Mouse (Mus musculus) stomach, postnatal 0 days (tissue): ENCODE data around the gene Klhl32. TPM values are rescaled to one million over a fixed set of nuclear protein-coding genes. Genes with fewer than 3 reads are reported as not detected.

ENCODE experiments used
- ATAC-seq: fragments of 200-750 bp; cut with Nextera tagmentation; 2 replicates; pipeline ENCODE4 v1.8.0; 2017; ENCODE audit not compliant: low FRiP score, low TSS enrichment
- DNase-seq: peaks from one replicate; pipeline ENCODE4 v3.0.0-alpha.2; 2016; ENCODE audit warnings: low spot score
- H3K27ac ChIP-seq: fragments of 300-500 bp; sonication (generic); replicated peaks from 2 replicates; pipeline ENCODE4 v1.5.1; 2014; ENCODE audit warnings: mild to moderate bottlenecking, control low read depth
- H3K27me3 ChIP-seq: fragments of 300-500 bp; sonication (generic); 2 replicates; pipeline ENCODE4 v1.6.1; 2014; ENCODE audit warnings: low read length; ENCODE audit not compliant: control insufficient read depth, insufficient read depth
- H3K36me3 ChIP-seq: fragments of 300-500 bp; sonication (generic); 2 replicates; pipeline ENCODE4 v1.6.1; 2014; ENCODE audit warnings: low read length, mixed read lengths; ENCODE audit not compliant: control insufficient read depth, insufficient read depth
- H3K4me1 ChIP-seq: fragments of 300-500 bp; sonication (generic); replicated peaks from 2 replicates; pipeline ENCODE4 v1.6.1; 2014; ENCODE audit warnings: antibody characterized with exemption; ENCODE audit not compliant: control insufficient read depth, insufficient read depth
- H3K4me2 ChIP-seq: fragments of 300-500 bp; sonication (generic); replicated peaks from 2 replicates; pipeline ENCODE4 v1.6.1; 2014; ENCODE audit warnings: low read depth, mild to moderate bottlenecking, control low read depth, moderate library complexity
- H3K4me3 ChIP-seq: fragments of 300-500 bp; sonication (generic); 2 replicates; pipeline ENCODE4 v1.5.1; 2014; ENCODE audit warnings: low read depth, low read length, control low read depth
- H3K9ac ChIP-seq: fragments of 300-500 bp; sonication (generic); 2 replicates; pipeline ENCODE4 v1.6.1; 2014; ENCODE audit warnings: mild to moderate bottlenecking, low read length, control low read depth, mixed read lengths
- H3K9me3 ChIP-seq: fragments of 300-500 bp; sonication (generic); 2 replicates; pipeline ENCODE4 v1.6.1; 2016; ENCODE audit warnings: low read length; ENCODE audit not compliant: control insufficient read depth
- CTCF ChIP-seq: IDR thresholded peaks from 2 replicates; pipeline ENCODE4 v1.5.1; 2016; ENCODE audit warnings: antibody characterized with exemption, low read depth, mild to moderate bottlenecking, moderate library complexity
- EP300 ChIP-seq: optimal IDR thresholded peaks from 2 replicates; pipeline ENCODE3; 2016; ENCODE audit warnings: antibody characterized with exemption
- WGBS: fragments of 180-500 bp; shearing (Covaris S2); extraction: QIAGEN DNeasy Blood & Tissue Kit; methylation state at CpG from one replicate; pipeline ENCODE4 v1.1.7; 2014; 5-methylcytosine and 5-hydroxymethylcytosine counted together
- polyA plus RNA-seq: library from polyadenylated mRNA; unstranded; fragments of >200 nt; fragmentation: Nextera tagmentation; extraction: Ambion mirVana; gene quantifications from 2 replicates; pipeline ENCODE4 v1.2.1, GENCODE M21; 2015

The Klhl32 gene
- polyA plus RNA-seq, 1 experiment from 2014 or later = 2.4 TPM

- no peaks in the 10 kb centered on the region for H3K4me1 ChIP-seq
- no peak overlapping the region for H3K4me2 ChIP-seq
- H3K4me3 ChIP-seq = no peak overlapping the region
- no peaks in the 10 kb centered on the region for H3K27me3 ChIP-seq
- no peak overlapping the region for H3K9ac ChIP-seq
- TF ChIP-seq EP300 (no peak), CTCF (no peak)
- H3K9me3 ChIP-seq = no peaks in the 10 kb centered on the region
- no peak for ATAC-seq
- H3K27ac ChIP-seq = no peak overlapping the region
- 93% methylated on average over 5 of the region's 5 CpGs for WGBS
- DNase-seq = no peak
- no peaks in the 10 kb centered on the region for H3K36me3 ChIP-seq
These were observed 5.4 kb downstream of the Klhl32 start for GRCm38 (mm10) chr4:24845546-24845945.

GRCm38 (mm10) chr4:24838567-24838966 lies 12.4 kb downstream of the Klhl32 start:
- Histone ChIP-seq H3K4me3 (no peak overlapping the region), H3K4me2 (no peak overlapping the region), H3K4me1 (no peaks in the 10 kb centered on the region), H3K27me3 (no peaks in the 10 kb centered on the region), H3K36me3 (no peaks in the 10 kb centered on the region), H3K27ac (no peak overlapping the region), H3K9me3 (no peaks in the 10 kb centered on the region), H3K9ac (no peak overlapping the region)
- no peak for TF ChIP-seq CTCF
- TF ChIP-seq EP300 = no peak
- DNase-seq = no peak
- no peak for ATAC-seq
- 80% methylated on average over 6 of the region's 6 CpGs for WGBS

GRCm38 (mm10) chr4:24835555-24835954 lies 15.4 kb downstream of the Klhl32 start:
- no peak for TF ChIP-seq CTCF
- TF ChIP-seq EP300 = no peak
- ATAC-seq = no peak
- 49% methylated on average over 7 of the region's 7 CpGs for WGBS

DNA sequence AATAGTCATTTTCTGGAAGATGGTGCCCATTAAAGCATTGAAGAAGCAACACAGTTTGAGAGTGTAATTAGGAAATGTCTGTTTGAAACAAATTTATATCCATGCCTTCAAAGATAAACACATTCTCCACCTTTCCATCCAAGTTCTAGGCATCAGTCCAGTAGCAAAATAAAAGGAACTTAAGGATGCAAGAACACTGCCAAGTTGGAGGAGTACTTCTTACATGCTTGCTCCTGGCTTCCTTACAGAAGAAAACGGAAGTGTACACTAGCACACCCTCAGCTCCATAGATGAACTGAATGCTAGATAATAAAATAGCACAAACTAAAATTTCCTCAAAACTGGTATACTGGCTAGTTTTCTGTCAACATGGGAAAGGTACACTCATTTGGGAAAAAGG lies 42.6 kb downstream of the Klhl32 start:
- ATAC-seq (no peak), DNase-seq (no peak)
- TF ChIP-seq CTCF (no peak), EP300 (no peak)
- no peaks in the 10 kb centered on the region for H3K4me1 ChIP-seq
- H3K4me3 ChIP-seq = no peak overlapping the region
- H3K9me3 ChIP-seq = no peaks in the 10 kb centered on the region
- H3K4me2 ChIP-seq = no peak overlapping the region
- no peak overlapping the region for H3K27ac ChIP-seq
- H3K9ac ChIP-seq = no peak overlapping the region
- H3K36me3 ChIP-seq = no peaks in the 10 kb centered on the region
- 69% methylated on average over 1 of the region's 1 CpGs for WGBS
- H3K27me3 ChIP-seq = no peaks in the 10 kb centered on the region

More at GRCm38 (mm10) chr4:24835555-24835954, 15.4 kb downstream of the Klhl32 start:
- Histone ChIP-seq H3K4me1 (no peaks in the 10 kb centered on the region), H3K36me3 (no peaks in the 10 kb centered on the region), H3K4me2 (no peak overlapping the region), H3K9ac (no peak overlapping the region), H3K4me3 (no peak overlapping the region), H3K9me3 (no peaks in the 10 kb centered on the region), H3K27ac (no peak overlapping the region), H3K27me3 (no peaks in the 10 kb centered on the region)
- DNase-seq = no peak

DNA sequence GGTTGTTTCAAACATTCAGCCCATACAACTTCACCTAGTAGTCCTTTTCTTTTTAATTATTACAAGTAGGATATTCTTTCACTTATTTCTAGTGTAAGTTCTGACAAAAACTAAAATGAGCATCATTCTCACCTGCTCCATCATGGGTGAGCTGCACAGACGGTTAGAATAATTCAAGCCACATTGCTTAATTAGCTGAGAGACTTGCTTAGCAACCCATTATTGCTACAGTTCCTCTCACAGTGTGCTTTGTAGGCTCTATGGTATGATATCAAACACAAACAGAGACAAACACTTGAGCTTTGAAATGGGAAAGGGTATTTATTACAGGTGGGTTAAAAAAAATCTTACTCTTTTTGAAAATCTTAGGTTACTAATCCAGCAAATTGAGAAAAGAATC lies 49.0 kb downstream of the Klhl32 start:
- H3K9ac ChIP-seq = no peak overlapping the region
- TF ChIP-seq CTCF (no peak), EP300 (no peak)
- no peak for DNase-seq
- H3K4me1 ChIP-seq = no peaks in the 10 kb centered on the region
- H3K27me3 ChIP-seq = no peaks in the 10 kb centered on the region
- ATAC-seq = no peak
- no peak overlapping the region for H3K27ac ChIP-seq
- no peaks in the 10 kb centered on the region for H3K36me3 ChIP-seq
- H3K9me3 ChIP-seq = no peaks in the 10 kb centered on the region
- no peak overlapping the region for H3K4me3 ChIP-seq
- no peak overlapping the region for H3K4me2 ChIP-seq
- WGBS = 61% methylated on average over 1 of the region's 1 CpGs

GRCm38 (mm10) chr4:24801343-24801742 lies 49.6 kb downstream of the Klhl32 start:
- H3K4me1 ChIP-seq = no peaks in the 10 kb centered on the region
- no peak overlapping the region for H3K4me3 ChIP-seq
- WGBS = 45% methylated on average over 2 of the region's 2 CpGs
- H3K36me3 ChIP-seq = no peaks in the 10 kb centered on the region
- no peaks in the 10 kb centered on the region for H3K27me3 ChIP-seq
- TF ChIP-seq EP300 (no peak), CTCF (no peak)
- ATAC-seq (no peak), DNase-seq (no peak)
- no peak overlapping the region for H3K9ac ChIP-seq
- H3K4me2 ChIP-seq = no peak overlapping the region
- no peak overlapping the region for H3K27ac ChIP-seq
- H3K9me3 ChIP-seq = no peaks in the 10 kb centered on the region
